Mouse (Mus musculus): Measurements from ENCODE around the gene Eloa.

Eloa gene

DNA sequence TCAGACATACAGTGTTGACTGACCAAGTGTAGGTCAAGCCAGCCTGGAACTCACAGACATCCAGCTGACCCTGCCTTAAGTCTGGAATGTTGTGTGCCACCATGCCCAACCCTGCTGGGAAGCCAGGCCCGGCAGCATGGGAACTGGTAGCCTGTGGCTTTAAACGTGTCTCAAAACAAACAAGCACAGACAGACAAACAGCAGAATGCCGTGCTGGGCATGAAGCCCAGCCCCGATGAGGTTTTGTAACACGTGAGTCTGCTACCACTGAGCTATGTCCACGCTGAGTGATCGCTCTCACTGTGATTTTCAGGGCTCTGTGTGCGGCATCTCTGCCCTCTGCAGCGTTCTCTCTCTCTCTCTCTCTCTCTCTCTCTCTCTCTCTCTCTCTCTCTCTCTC lies 65.7 kb downstream of the Eloa start:
- no peak for DNase-seq (ENCODE audit: low spot score)

GRCm38 (mm10) chr4:135954241-135954640 lies 67.3 kb downstream of the Eloa start:
- DNase-seq (ENCODE audit: low spot score) = peak; percentile 81
